Mouse (Mus musculus) CH12.LX (cell line): Measurements from ENCODE around the gene Usp30. TPM values are rescaled to one million over a fixed set of nuclear protein-coding genes. Genes with fewer than 3 reads are reported as not detected.

Experiments
- DNase-seq: peaks from one replicate; pipeline ENCODE4 v3.0.0-alpha.2; 2013; ENCODE audit errors: extremely low read depth
- H3K27ac ChIP-seq: 2 replicates; pipeline ENCODE4 v1.5.1; 2012; ENCODE audit warnings: low read depth, mild to moderate bottlenecking, control low read depth, moderate library complexity; ENCODE audit not compliant: insufficient read depth
- H3K27me3 ChIP-seq: replicated peaks from 2 replicates; pipeline ENCODE3; 2012; ENCODE audit warnings: inconsistent platforms
- H3K36me3 ChIP-seq, 2 experiments: replicated peaks in 1 of 2; 2 replicates each; pipeline versions ENCODE3 to v1.6.1; 2012; ENCODE audit warnings: inconsistent platforms in 1 of 2, low read length in 1 of 2, mild to moderate bottlenecking in 1 of 2, mixed read lengths in 1 of 2, moderate library complexity in 1 of 2; ENCODE audit not compliant: control insufficient read depth in 1 of 2, insufficient read depth in 1 of 2
- H3K4me1 ChIP-seq, 2 experiments: 2 replicates each; pipeline ENCODE4 v1.6.1; 2012; ENCODE audit warnings: inconsistent platforms in 1 of 2, moderate library complexity in 1 of 2; ENCODE audit not compliant: insufficient read depth in 2 of 2, control insufficient read depth in 1 of 2
- H3K4me2 ChIP-seq: 2 replicates; pipeline ENCODE4 v1.6.1; 2012; ENCODE audit warnings: low read depth, mild to moderate bottlenecking, control low read depth; ENCODE audit not compliant: poor library complexity, insufficient read depth, severe bottlenecking
- H3K4me3 ChIP-seq, 3 experiments: fragments of 150-350 bp in 1 of 3; sonication (generic) in 1 of 3; replicated peaks in 1 of 3; 2 replicates each; pipeline versions ENCODE3 to v1.5.1; 2011 to 2012; ENCODE audit warnings: low read depth in 2 of 3, low read length in 2 of 3, mild to moderate bottlenecking in 2 of 3, moderate library complexity in 2 of 3, control low read depth in 1 of 3, improper control_type of control experiment in 1 of 3, inconsistent platforms in 1 of 3, mixed read lengths in 1 of 3; ENCODE audit not compliant: poor library complexity in 1 of 3
- H3K79me2 ChIP-seq: replicated peaks from 2 replicates; pipeline ENCODE4 v1.6.1; 2012; ENCODE audit warnings: mild to moderate bottlenecking, moderate library complexity; ENCODE audit not compliant: control insufficient read depth, poor library complexity, insufficient read depth, severe bottlenecking; ENCODE audit errors: extremely low read depth
- H3K9ac ChIP-seq: 2 replicates; pipeline ENCODE4 v1.6.1; 2012; ENCODE audit warnings: low read depth, mild to moderate bottlenecking, control low read depth, moderate library complexity; ENCODE audit not compliant: insufficient read depth
- H3K9me3 ChIP-seq: replicated peaks from 2 replicates; pipeline ENCODE3; 2012; ENCODE audit warnings: low read length, inconsistent platforms, mixed read lengths
- CHD2 ChIP-seq: IDR thresholded peaks from 2 replicates; pipeline ENCODE4 v1.6.1; 2011; ENCODE audit warnings: low read length, improper control_type of control experiment
- CTCF ChIP-seq, 2 experiments: IDR thresholded peaks in 1 of 2; conservative IDR thresholded peaks in 1 of 2; 2 replicates each; pipeline ENCODE4 v1.5.1; 2011 to 2012; ENCODE audit warnings: low read depth in 2 of 2, low read length in 2 of 2, improper control_type of control experiment in 1 of 2, inconsistent platforms in 1 of 2, mild to moderate bottlenecking in 1 of 2, moderate library complexity in 1 of 2
- E2F4 ChIP-seq: IDR thresholded peaks from 2 replicates; pipeline ENCODE4 v1.6.1; 2011; ENCODE audit warnings: low read depth, low read length, improper control_type of control experiment; ENCODE audit not compliant: insufficient replicate concordance
- ELF1 ChIP-seq: IDR thresholded peaks from 2 replicates; pipeline ENCODE4 v1.6.1; 2014; ENCODE audit warnings: low read depth, mild to moderate bottlenecking, inconsistent platforms, low read length, improper control_type of control experiment
- EP300 ChIP-seq: IDR thresholded peaks from 2 replicates; pipeline ENCODE4 v1.6.1; 2011; ENCODE audit warnings: low read length, improper control_type of control experiment
- ETS1 ChIP-seq: conservative IDR thresholded peaks from 2 replicates; pipeline ENCODE4 v1.6.1; 2012; ENCODE audit warnings: low read depth, mild to moderate bottlenecking, inconsistent platforms, low read length, improper control_type of control experiment, moderate library complexity
- HCFC1 ChIP-seq: IDR thresholded peaks from 2 replicates; pipeline ENCODE4 v1.6.1; 2012; ENCODE audit warnings: low read depth, mild to moderate bottlenecking, inconsistent platforms, low read length, improper control_type of control experiment
- IRF4 ChIP-seq: IDR thresholded peaks from 2 replicates; pipeline ENCODE4 v1.6.1; 2014; ENCODE audit warnings: low read depth, mild to moderate bottlenecking, inconsistent platforms, low read length, improper control_type of control experiment
- JUN ChIP-seq: IDR thresholded peaks from 2 replicates; pipeline ENCODE4 v1.6.1; 2011; ENCODE audit warnings: low read depth, mild to moderate bottlenecking, low read length, improper control_type of control experiment, moderate library complexity; ENCODE audit not compliant: insufficient read depth
- MAX ChIP-seq: IDR thresholded peaks from 2 replicates; pipeline ENCODE4 v1.6.1; 2011; ENCODE audit warnings: low read length, improper control_type of control experiment
- MEF2A ChIP-seq: IDR thresholded peaks from 2 replicates; pipeline ENCODE4 v1.6.1; 2014; ENCODE audit warnings: low read depth, mild to moderate bottlenecking, inconsistent platforms, low read length, improper control_type of control experiment, borderline replicate concordance
- MXI1 ChIP-seq: IDR thresholded peaks from 2 replicates; pipeline ENCODE4 v1.6.1; 2011; ENCODE audit warnings: mild to moderate bottlenecking, low read depth, low read length, improper control_type of control experiment
- MYC ChIP-seq: IDR thresholded peaks from 2 replicates; pipeline ENCODE4 v1.6.1; 2011; ENCODE audit warnings: low read depth, mild to moderate bottlenecking, improper control_type of control experiment, low read length
- NELFE ChIP-seq: IDR thresholded peaks from 2 replicates; pipeline ENCODE4 v1.6.1; 2011; ENCODE audit warnings: low read depth, low read length, improper control_type of control experiment
- NRF1 ChIP-seq: IDR thresholded peaks from 2 replicates; pipeline ENCODE4 v1.6.1; 2014; ENCODE audit warnings: low read depth, mild to moderate bottlenecking, inconsistent platforms, low read length, improper control_type of control experiment, moderate library complexity
- PAX5 ChIP-seq: IDR thresholded peaks from 2 replicates; pipeline ENCODE4 v1.6.1; 2012; ENCODE audit warnings: low read length, inconsistent platforms, mixed read lengths
- POLR2A ChIP-seq: IDR thresholded peaks from 2 replicates; pipeline ENCODE4 v1.6.1; 2011; ENCODE audit warnings: low read depth, mild to moderate bottlenecking, improper control_type of control experiment, low read length
- POLR2AphosphoS2 ChIP-seq: IDR thresholded peaks from 2 replicates; pipeline ENCODE4 v1.6.1; 2011; ENCODE audit warnings: low read depth, low read length, improper control_type of control experiment
- RAD21 ChIP-seq: IDR thresholded peaks from 2 replicates; pipeline ENCODE4 v1.6.1; 2011; ENCODE audit warnings: low read depth, mild to moderate bottlenecking, low read length, improper control_type of control experiment, moderate library complexity
- RCOR1 ChIP-seq: conservative IDR thresholded peaks from 2 replicates; pipeline ENCODE4 v1.6.1; 2012; ENCODE audit warnings: low read depth, mild to moderate bottlenecking, inconsistent platforms, low read length, improper control_type of control experiment
- SIN3A ChIP-seq: IDR thresholded peaks from 2 replicates; pipeline ENCODE4 v1.6.1; 2012; ENCODE audit warnings: low read length, improper control_type of control experiment, inconsistent platforms
- SMC3 ChIP-seq: IDR thresholded peaks from 2 replicates; pipeline ENCODE4 v1.6.1; 2011; ENCODE audit warnings: low read depth, low read length, improper control_type of control experiment
- TBP ChIP-seq: conservative IDR thresholded peaks from 2 replicates; pipeline ENCODE4 v1.6.1; 2011; ENCODE audit warnings: low read depth, low read length, improper control_type of control experiment
- TCF12 ChIP-seq: IDR thresholded peaks from 2 replicates; pipeline ENCODE4 v1.6.1; 2014; ENCODE audit warnings: low read depth, mild to moderate bottlenecking, inconsistent platforms, low read length, improper control_type of control experiment
- USF1 ChIP-seq: IDR thresholded peaks from 2 replicates; pipeline ENCODE4 v1.6.1; 2014; ENCODE audit warnings: low read depth, mild to moderate bottlenecking, inconsistent platforms, low read length, improper control_type of control experiment
- ZMIZ1 ChIP-seq: IDR thresholded peaks from 2 replicates; pipeline ENCODE4 v1.6.1; 2012; ENCODE audit warnings: low read depth, mild to moderate bottlenecking, inconsistent platforms, low read length, improper control_type of control experiment
- ZNF384 ChIP-seq: IDR thresholded peaks from 2 replicates; pipeline ENCODE4 v1.6.1; 2012; ENCODE audit warnings: low read depth, low read length, improper control_type of control experiment, inconsistent platforms
- dilution Hi-C: fragments of 300-500 bp; cut with MboI; formaldehyde crosslinking; loops from 2 replicates; pipeline ENCODE4 v1.14.3; 2020; ENCODE audit warnings: low sequenced_read_pairs; ENCODE audit not compliant: extremely low pct_unique_long_range_greater_than_20kb, extremely low pct_ligation_motif_present
- in situ Hi-C: fragments of 300-500 bp; cut with MboI; formaldehyde crosslinking; loops from 3 replicates; pipeline ENCODE4 v1.14.3; 2019; ENCODE audit warnings: low sequenced_read_pairs, low pct_ligation_motif_present, low pct_unique_long_range_greater_than_20kb, mixed read lengths
- polyA plus RNA-seq: library from polyadenylated mRNA; unstranded; fragments of >175 nt; gene quantifications from 2 replicates; pipeline ENCODE4 v1.2.1, GENCODE M21; 2012; ENCODE audit warnings: low read depth; ENCODE audit not compliant: insufficient read length
- total RNA-seq, 2 experiments: library from RNA; depleted of rRNA; stranded (reverse); fragments of 300-350 nt in 1 of 2; fragments of >200 nt in 1 of 2; gene quantifications; 2 replicates each; pipeline ENCODE4 v1.2.3; 2012 to 2014

Usp30 gene
- total and polyA plus RNA-seq, 3 experiments: 13.0 to 15.5 (median 14.5) TPM

DNA sequence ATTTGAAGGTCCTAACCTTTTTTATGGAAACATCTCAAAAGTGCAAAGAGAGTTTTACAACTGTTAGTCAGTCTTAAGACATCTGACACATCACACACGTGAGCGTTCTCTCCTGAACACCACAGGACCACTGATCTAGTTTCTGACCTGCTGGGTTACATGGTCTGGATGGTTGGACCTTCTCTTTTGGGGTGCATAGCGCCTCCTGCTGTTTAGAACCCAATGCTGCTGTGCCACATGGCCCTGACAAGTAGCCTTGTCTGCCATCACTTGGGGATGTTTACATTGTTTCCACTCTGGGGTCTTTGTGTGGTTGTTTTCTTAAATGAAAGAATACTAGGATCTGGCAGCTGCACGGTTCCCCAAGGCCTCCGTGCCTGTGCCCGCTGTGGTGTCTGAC, 48.1 kb downstream of the Usp30 start:
- in situ Hi-C loops: no loop called here
- Histone ChIP-seq H3K79me2 (no peaks in the 10 kb centered on the region), H3K9ac (no peak overlapping the region), H3K9me3 (peaks cover 14% of the 10 kb centered on the region), H3K4me3 (no peak overlapping the region), H3K36me3 (peaks cover 74 to 91% of the 10 kb centered on the region in 2 experiments), H3K4me2 (no peak overlapping the region), H3K4me1 (peaks cover 10 to 38% of the 10 kb centered on the region in 2 experiments), H3K27me3 (no peaks in the 10 kb centered on the region), H3K27ac (no peak overlapping the region)
- TF ChIP-seq POLR2AphosphoS2: no peak
- TF ChIP-seq TBP: no peak
- peak; percentile 53 for TF ChIP-seq RAD21
- TF ChIP-seq SMC3: peak; percentile 64
- peak; percentile 66 for TF ChIP-seq MYC
- no peak for TF ChIP-seq PAX5
- TF ChIP-seq NRF1: no peak
- TF ChIP-seq MAX: 0 out of 2 replicates have a peak, but pooled peaks have one; percentile 18
- TF ChIP-seq USF1: no peak
- peak; percentile 53 to 67 for TF ChIP-seq CTCF (conservative IDR thresholded peaks at IDR 0.05 in 1 of 2, IDR thresholded peaks at IDR 0.05 in 1 of 2; ENCODE audit: low read depth in 2 of 2, low read length in 2 of 2)
- no peak for TF ChIP-seq CHD2
- no peak for DNase-seq
- dilution Hi-C loops: no loop called here

DNA sequence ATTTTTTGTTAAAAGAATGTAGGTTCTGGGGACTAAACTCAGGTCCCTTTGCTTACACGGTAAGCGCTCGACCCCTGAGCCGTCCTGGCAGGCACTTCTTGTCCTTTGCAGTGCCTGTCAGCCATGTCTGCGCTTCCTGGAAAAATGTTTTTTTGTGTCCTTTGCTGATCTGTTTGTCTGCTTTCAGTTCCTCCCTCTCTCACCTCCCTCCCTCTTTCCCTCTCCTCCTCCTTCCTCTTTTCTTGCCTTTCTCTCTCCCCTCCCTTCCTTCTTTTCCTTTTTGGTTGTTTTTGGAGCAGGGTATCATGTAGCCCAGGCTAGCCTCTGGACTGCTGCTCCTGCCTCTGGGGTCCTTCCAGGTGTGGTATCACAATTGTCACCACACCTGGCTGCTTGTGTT, 49.8 kb downstream of the Usp30 start:
- no peak overlapping the region for H3K27ac ChIP-seq
- H3K4me2 ChIP-seq: no peak overlapping the region
- H3K27me3 ChIP-seq: no peaks in the 10 kb centered on the region
- dilution Hi-C loops (no loop called here), in situ Hi-C loops (no loop called here)
- no peak overlapping the region for H3K9ac ChIP-seq
- no peak overlapping the region for H3K4me3 ChIP-seq
- peaks cover 10 to 43% of the 10 kb centered on the region in 2 experiments for H3K4me1 ChIP-seq
- H3K9me3 ChIP-seq: no peaks in the 10 kb centered on the region
- peak; percentile 55 for DNase-seq
- H3K36me3 ChIP-seq: peaks cover 67 to 89% of the 10 kb centered on the region in 2 experiments
- no peaks in the 10 kb centered on the region for H3K79me2 ChIP-seq
- TF ChIP-seq ELF1: peak; percentile 57; the same call in 1 of the 2 replicates
- TF ChIP-seq TCF12: peak; percentile 46; the same call in 1 of the 2 replicates
- no peak for TF ChIP-seq SIN3A
- TF ChIP-seq POLR2A: no peak
- peak; percentile 86 for TF ChIP-seq IRF4
- no peak for TF ChIP-seq MAX
- TF ChIP-seq USF1: no peak
- no peak for TF ChIP-seq ZMIZ1
- TF ChIP-seq CTCF (conservative IDR thresholded peaks at IDR 0.05 in 1 of 2, IDR thresholded peaks at IDR 0.05 in 1 of 2; ENCODE audit: low read depth in 2 of 2, low read length in 2 of 2): no peak
- TF ChIP-seq TBP: no peak
- no peak for TF ChIP-seq JUN
- no peak for TF ChIP-seq NELFE
- TF ChIP-seq MYC: no peak
- peak; percentile 53; the same call in 1 of the 2 replicates for TF ChIP-seq MEF2A
- no peak for TF ChIP-seq POLR2AphosphoS2
- 0 out of 2 replicates have a peak, but pooled peaks have one; percentile 52 for TF ChIP-seq CHD2
- TF ChIP-seq ETS1: peak; percentile 28; the same call in 1 of the 2 replicates
- TF ChIP-seq NRF1: no peak
- TF ChIP-seq EP300: peak; percentile 86
- TF ChIP-seq RCOR1: 0 out of 2 replicates have a peak, but pooled peaks have one; percentile 46
- TF ChIP-seq MXI1: peak; percentile 49
- TF ChIP-seq E2F4: no peak
- TF ChIP-seq ZNF384: peak; percentile 61
- no peak for TF ChIP-seq HCFC1
